Mouse (Mus musculus) ovary, adult 10 weeks (tissue): ENCODE data around the gene Trpc2. TPM values are rescaled to one million over a fixed set of nuclear protein-coding genes. Genes with fewer than 3 reads are reported as not detected.

Experiments used
- polyA plus RNA-seq: library from polyadenylated mRNA; stranded (reverse); fragments of 350-450 nt; fragmentation: Illumina TruSeq; extraction: RNeasy Lipid Tissue Mini Kit (QIAGEN cat#74804); gene quantifications from one replicate; pipeline ENCODE4 v1.2.3, GENCODE M21; 2014

The Trpc2 gene
- not detected for polyA plus RNA-seq

DNA sequence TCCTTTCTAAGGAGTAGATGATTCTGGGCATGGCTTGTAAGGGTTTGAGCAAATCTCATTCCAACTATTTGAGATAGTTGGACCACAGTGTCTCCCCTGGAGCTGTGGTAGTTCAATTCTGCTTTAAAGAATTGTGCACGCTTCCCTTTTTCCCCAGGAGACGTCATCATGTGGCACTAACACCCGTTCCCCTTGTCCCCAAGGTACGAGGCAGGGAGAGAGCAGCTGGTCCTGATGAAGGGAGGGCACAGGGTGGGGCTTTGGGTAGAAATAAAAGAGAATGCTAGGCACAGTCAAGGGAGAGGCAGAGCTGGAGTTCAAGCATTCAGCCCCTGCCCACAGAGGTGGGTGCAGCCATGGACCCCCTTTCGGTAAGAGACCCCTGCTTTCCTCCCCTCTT is at the start of gene Trpc2:
Gene Trpc2, plus strand, starts transcription at position 301 of the 400 bp plus-strand sequence.

DNA sequence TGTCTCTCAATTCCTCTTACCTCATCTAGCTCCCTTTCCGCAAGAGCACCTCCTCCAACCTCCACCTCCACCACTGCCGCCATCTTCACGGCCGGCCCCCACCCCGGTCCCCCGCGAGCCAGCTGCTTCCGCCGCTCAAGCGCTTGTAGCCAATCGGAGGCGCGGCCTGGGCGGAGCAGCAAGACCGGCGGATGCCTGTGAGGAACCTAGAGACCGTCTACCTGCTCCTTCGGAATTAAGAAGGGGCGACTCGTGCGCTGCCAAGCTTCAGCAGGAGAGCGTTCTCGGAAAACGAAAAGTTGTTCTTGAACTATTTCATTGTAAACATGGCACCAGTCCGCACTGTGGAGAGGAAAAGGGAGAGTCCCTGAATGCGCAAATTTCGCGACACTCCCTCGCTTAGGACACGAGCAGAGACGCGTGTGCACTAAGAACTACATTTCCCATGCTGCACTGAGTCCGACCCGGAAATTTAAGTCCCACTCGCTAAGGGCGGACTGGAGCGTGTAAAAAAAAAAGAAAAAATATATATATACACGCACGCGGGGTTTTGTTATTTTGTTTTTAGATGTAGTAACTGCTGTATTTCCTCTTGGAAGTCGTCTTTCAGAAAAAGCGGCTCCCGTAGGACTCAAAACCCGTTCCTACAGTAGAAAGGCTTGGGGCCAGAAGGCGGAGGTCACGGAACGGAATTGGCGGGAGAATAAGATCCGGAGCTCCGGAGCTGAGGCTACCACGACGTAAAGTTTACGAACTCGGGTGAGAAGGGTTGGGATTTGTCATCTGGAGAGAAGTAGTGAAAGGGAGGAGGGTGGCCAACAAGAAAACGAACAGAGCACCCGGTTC is 17.6 kb upstream of the Trpc2 start, which contains the start of the genes Rnf121, Xndc1 and Xntrpc:
Gene Rnf121, minus strand, starts transcription at position 424 of the 846 bp plus-strand sequence.
Gene Xndc1, plus strand, starts transcription at position 466 of the 846 bp plus-strand sequence.
Gene Xntrpc, plus strand, starts transcription at position 668 of the 846 bp plus-strand sequence.

DNA sequence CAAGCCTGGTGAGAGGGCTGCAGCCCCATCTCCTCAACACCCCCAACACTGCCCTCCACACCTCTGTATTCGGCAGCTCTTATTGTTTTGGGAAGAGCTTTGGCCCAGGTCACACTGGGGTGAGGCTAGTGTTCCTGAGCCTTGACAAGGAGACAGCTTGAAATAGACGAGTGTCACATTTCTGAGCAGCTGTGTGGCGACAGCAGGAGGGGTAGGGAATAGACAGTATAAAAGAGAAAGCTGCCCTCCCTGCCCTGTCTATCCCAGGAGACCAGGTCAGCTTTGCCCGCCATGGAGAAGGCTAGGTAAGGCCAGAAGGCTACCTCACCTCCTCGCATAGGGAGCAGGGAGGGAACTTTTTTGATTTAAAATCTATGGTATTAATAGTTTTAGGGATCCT is 18.6 kb downstream of the Trpc2 start, which contains the start of gene Art1:
Gene Art1, plus strand, starts transcription at position 257 of the 400 bp plus-strand sequence.

DNA sequence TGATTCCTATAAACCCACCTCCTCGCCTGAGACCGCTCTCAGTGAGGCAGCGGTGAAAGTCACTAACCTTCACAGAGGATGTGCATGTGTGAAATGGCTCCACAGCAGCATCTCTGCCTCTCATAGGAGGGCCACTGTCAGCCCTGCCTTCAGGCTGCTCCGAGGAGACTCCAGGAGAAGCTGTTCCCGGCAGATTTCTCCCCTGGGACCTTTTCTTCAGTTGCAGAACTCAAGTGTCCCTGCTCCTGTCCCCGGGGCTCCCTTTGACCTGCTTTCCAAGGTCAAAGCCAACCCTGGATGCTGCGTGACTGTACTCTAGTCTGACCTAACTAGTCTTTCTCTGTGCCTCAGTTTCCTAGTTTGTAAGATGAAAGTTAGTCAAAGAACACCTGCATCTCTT is 26.3 kb downstream of the Trpc2 start, which contains the start of gene Art5:
Gene Art5, minus strand, starts transcription at position 319 of the 400 bp plus-strand sequence.

DNA sequence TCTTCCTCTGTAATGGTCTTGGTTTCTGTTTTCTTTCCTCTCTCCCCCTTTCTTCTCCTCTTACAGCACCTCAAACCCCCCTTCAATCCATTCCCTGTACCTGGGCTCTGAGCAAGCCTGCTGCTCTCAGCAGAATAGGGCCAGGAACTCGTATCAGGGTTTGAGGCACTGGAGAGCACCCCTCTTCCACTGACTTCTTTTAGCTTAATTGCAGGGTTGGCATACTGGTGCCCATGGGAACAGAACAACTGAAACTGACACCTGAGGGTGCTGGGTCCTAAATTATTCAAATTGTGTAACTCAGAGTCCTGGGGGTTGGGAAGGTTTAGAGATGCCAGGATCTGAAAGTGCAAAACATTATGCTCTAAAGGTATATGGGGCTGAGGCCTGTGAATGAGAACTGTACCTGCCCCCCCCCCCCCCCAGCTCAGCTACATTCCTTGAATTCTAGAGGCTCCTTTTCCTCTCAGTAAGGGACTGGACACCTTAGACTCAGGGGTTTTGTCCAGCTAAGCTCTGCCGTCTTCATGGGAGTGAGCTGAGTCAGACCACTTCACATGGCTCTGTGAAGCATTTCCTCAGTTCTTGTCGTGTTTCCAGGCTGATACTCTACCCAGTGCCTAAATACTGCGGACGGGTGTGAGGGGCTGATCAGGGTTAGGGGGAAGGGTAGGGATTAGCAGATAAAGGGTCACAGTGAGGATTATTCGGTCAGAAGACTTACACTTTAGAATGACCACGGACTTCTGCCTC is 33.8 kb downstream of the Trpc2 start, which contains the start of gene Chrna10:
Gene Chrna10, minus strand, starts transcription at position 250 of the 753 bp plus-strand sequence.

Other genes starting within 250 kb of the Trpc2 start
- gene Inppl1, start 244.9 kb upstream of the Trpc2 start, polyA plus RNA-seq = 43.3 TPM
- gene Folr2, start 225.9 kb upstream of the Trpc2 start, polyA plus RNA-seq = not detected
- 8.1 TPM for gene Anapc15, start 219.4 kb upstream of the Trpc2 start, polyA plus RNA-seq
- gene Folr1, start 212.3 kb upstream of the Trpc2 start, polyA plus RNA-seq = 12.2 TPM
- 8.6 TPM for gene Lamtor1, start 177.2 kb upstream of the Trpc2 start, polyA plus RNA-seq
- gene Tomt, start 176.8 kb upstream of the Trpc2 start, polyA plus RNA-seq = not detected
- gene Lrrc51, start 149.2 kb upstream of the Trpc2 start, polyA plus RNA-seq = 3.6 TPM
- gene Numa1, start 149.0 kb upstream of the Trpc2 start, polyA plus RNA-seq = 125 TPM
- 12.7 TPM for gene Il18bp, start 64.4 kb upstream of the Trpc2 start, polyA plus RNA-seq
- gene Rnf121, start 17.6 kb upstream of the Trpc2 start, polyA plus RNA-seq = 10.1 TPM
- gene Xndc1, start 17.6 kb upstream of the Trpc2 start, polyA plus RNA-seq = 14.4 TPM
- gene Xntrpc, start 17.4 kb upstream of the Trpc2 start, polyA plus RNA-seq = not detected
- not detected for gene Art1, start 18.6 kb downstream of the Trpc2 start, polyA plus RNA-seq
- not detected for gene Art5, start 26.4 kb downstream of the Trpc2 start, polyA plus RNA-seq
- gene Chrna10, start 33.7 kb downstream of the Trpc2 start, polyA plus RNA-seq = not detected
- gene Nup98, start 127.1 kb downstream of the Trpc2 start, polyA plus RNA-seq = 76.1 TPM
- gene Pgap2, start 127.1 kb downstream of the Trpc2 start, polyA plus RNA-seq = 71.1 TPM
- 3.9 TPM for gene Rhog, start 172.9 kb downstream of the Trpc2 start, polyA plus RNA-seq
- gene Stim1, start 184.7 kb downstream of the Trpc2 start, polyA plus RNA-seq = 10.8 TPM